Mouse (Mus musculus): ENCODE measurements around the gene Ctxn2.

The Ctxn2 gene

GRCm38 (mm10) chr2:125196771-125197170, 60.3 kb downstream of the Ctxn2 start:
- no peak for DNase-seq (ENCODE audit: low spot score)
